Mouse (Mus musculus) MEL (cell line): Measurements from ENCODE around the gene Arid1a. TPM values are rescaled to one million over a fixed set of nuclear protein-coding genes. Genes with fewer than 3 reads are reported as not detected.

Experiments used
- DNase-seq: peaks from one replicate; pipeline ENCODE4 v3.0.0; 2011; ENCODE audit warnings: low read depth, low spot score
- H3K27ac ChIP-seq: 2 replicates; pipeline ENCODE4 v1.5.1; 2012; ENCODE audit warnings: low read depth, mild to moderate bottlenecking, control low read depth, low read length, moderate library complexity; ENCODE audit not compliant: control insufficient read depth
- H3K27me3 ChIP-seq, 2 experiments: fragments of 150-350 bp in 1 of 2; sonication (generic) in 1 of 2; 2 replicates each; pipeline ENCODE4 v1.6.1; 2012; ENCODE audit warnings: low read length in 2 of 2, mild to moderate bottlenecking in 2 of 2, improper control_type of control experiment in 1 of 2, moderate library complexity in 1 of 2; ENCODE audit not compliant: insufficient read depth in 2 of 2, control insufficient read depth in 1 of 2
- H3K36me3 ChIP-seq, 2 experiments: 2 replicates each; pipeline ENCODE4 v1.6.1; 2012 to 2014; ENCODE audit warnings: low read length in 2 of 2, improper control_type of control experiment in 1 of 2, inconsistent platforms in 1 of 2, mild to moderate bottlenecking in 1 of 2; ENCODE audit not compliant: insufficient read depth in 2 of 2, control insufficient read depth in 1 of 2
- H3K4me1 ChIP-seq, 2 experiments: fragments of 150-350 bp in 1 of 2; sonication (generic) in 1 of 2; 2 replicates each; pipeline ENCODE4 v1.6.1; 2012; ENCODE audit warnings: low read length in 2 of 2, improper control_type of control experiment in 1 of 2, mild to moderate bottlenecking in 1 of 2; ENCODE audit not compliant: insufficient read depth in 2 of 2, control insufficient read depth in 1 of 2
- H3K4me3 ChIP-seq, 2 experiments: fragments of 150-350 bp in 1 of 2; sonication (generic) in 1 of 2; 2 replicates each; pipeline ENCODE4 v1.5.1; 2012; ENCODE audit warnings: low read depth in 2 of 2, low read length in 2 of 2, mild to moderate bottlenecking in 2 of 2, moderate library complexity in 2 of 2, control low read depth in 1 of 2, improper control_type of control experiment in 1 of 2; ENCODE audit not compliant: control insufficient read depth in 1 of 2, insufficient read depth in 1 of 2
- H3K79me2 ChIP-seq: 2 replicates; pipeline ENCODE4 v1.6.1; 2012; ENCODE audit warnings: mild to moderate bottlenecking, low read length, moderate library complexity; ENCODE audit not compliant: control insufficient read depth, poor library complexity, insufficient read depth
- H3K9ac ChIP-seq: 2 replicates; pipeline ENCODE4 v1.6.1; 2012; ENCODE audit warnings: low read depth, mild to moderate bottlenecking, control low read depth, low read length, moderate library complexity; ENCODE audit not compliant: control insufficient read depth, poor library complexity, severe bottlenecking
- H3K9me3 ChIP-seq: fragments of 150-350 bp; sonication (generic); replicated peaks from 2 replicates; pipeline ENCODE4 v1.6.1; 2012; ENCODE audit warnings: mild to moderate bottlenecking, low read length, improper control_type of control experiment, moderate library complexity; ENCODE audit not compliant: insufficient read depth
- GABPA ChIP-seq: IDR thresholded peaks from 2 replicates; pipeline ENCODE4 v1.6.1; 2012; ENCODE audit warnings: low read depth, mild to moderate bottlenecking, inconsistent platforms, low read length, improper control_type of control experiment, moderate library complexity
- GATA1 ChIP-seq: IDR thresholded peaks from 2 replicates; pipeline ENCODE4 v1.6.1; 2011; ENCODE audit warnings: low read depth, low read length, improper control_type of control experiment
- MEF2A ChIP-seq: IDR thresholded peaks from 2 replicates; pipeline ENCODE4 v1.6.1; 2014; ENCODE audit warnings: low read depth, mild to moderate bottlenecking, inconsistent platforms, low read length, improper control_type of control experiment; ENCODE audit not compliant: poor library complexity, insufficient replicate concordance, severe bottlenecking; ENCODE audit errors: extremely low read depth
- NELFE ChIP-seq: IDR thresholded peaks from 2 replicates; pipeline ENCODE4 v1.6.1; 2011; ENCODE audit warnings: low read depth, low read length, improper control_type of control experiment
- POLR2AphosphoS2 ChIP-seq: IDR thresholded peaks from 2 replicates; pipeline ENCODE4 v1.6.1; 2011; ENCODE audit warnings: low read length, improper control_type of control experiment
- RCOR1 ChIP-seq: IDR thresholded peaks from 2 replicates; pipeline ENCODE4 v1.6.1; 2012; ENCODE audit warnings: low read depth, mild to moderate bottlenecking, inconsistent platforms, low read length, improper control_type of control experiment
- TAL1 ChIP-seq: IDR thresholded peaks from 2 replicates; pipeline ENCODE4 v1.6.1; 2012; ENCODE audit warnings: mild to moderate bottlenecking, inconsistent platforms, low read length, moderate library complexity, mixed read lengths
- TBP ChIP-seq: IDR thresholded peaks from 2 replicates; pipeline ENCODE4 v1.8.0; 2011; ENCODE audit warnings: low read depth, low read length, improper control_type of control experiment
- UBTF ChIP-seq: IDR thresholded peaks from 2 replicates; pipeline ENCODE4 v1.6.1; 2012; ENCODE audit warnings: low read depth, mild to moderate bottlenecking, inconsistent platforms, low read length, improper control_type of control experiment, moderate library complexity, borderline replicate concordance; ENCODE audit not compliant: insufficient read depth
- ZC3H11A ChIP-seq: IDR thresholded peaks from 2 replicates; pipeline ENCODE4 v1.6.1; 2012; ENCODE audit warnings: low read depth, mild to moderate bottlenecking, inconsistent platforms, low read length, improper control_type of control experiment
- polyA plus RNA-seq, 2 experiments: library from polyadenylated mRNA; stranded (reverse) in 1 of 2; unstranded in 1 of 2; fragments of >175 nt in 1 of 2; fragments of >200 nt in 1 of 2; gene quantifications; 2 replicates each; pipeline versions ENCODE4 v1.2.1 to v1.2.4; 2012; ENCODE audit warnings: low replicate concordance in 2 of 2, low read depth in 1 of 2; ENCODE audit not compliant: insufficient read length in 2 of 2, insufficient read depth in 1 of 2, missing spikeins in 1 of 2
- total RNA-seq: library from RNA; depleted of rRNA; stranded (reverse); fragments of 300-350 nt; gene quantifications from 2 replicates; pipeline ENCODE4 v1.2.3, GENCODE M21; 2012

Arid1a gene
- total and polyA plus RNA-seq, 3 experiments: 18.1 to 83.3 (median 70.6) TPM

GRCm38 (mm10) chr4:133751521-133752448 lies 4.8 kb downstream of the Arid1a start (continued):
- TF ChIP-seq ZC3H11A (no peak), POLR2AphosphoS2 (no peak), TBP (peak; percentile 75), NELFE (no peak)
- TF ChIP-seq, all 39 proteins: peak for 3

GRCm38 (mm10) chr4:133750184-133750775 lies 6.3 kb downstream of the Arid1a start:
- Histone ChIP-seq H3K27ac (no peak overlapping the region), H3K79me2 (peaks cover 93% of the 10 kb centered on the region), H3K9me3 (no peaks in the 10 kb centered on the region), H3K27me3 (no peaks in the 10 kb centered on the region), H3K9ac (peak overlapping the region; percentile 55), H3K36me3 (peaks cover 19 to 24% of the 10 kb centered on the region in 2 experiments), H3K4me3 (peak overlapping the region; percentile 47 to 76), H3K4me1 (peaks cover 5 to 14% of the 10 kb centered on the region in 2 experiments; a peak in 3 of 4 replicates)
- no peak for DNase-seq
- TF ChIP-seq RCOR1 (no peak), TAL1 (no peak)

- no peak overlapping the region for H3K9ac ChIP-seq
- no peak for DNase-seq
- H3K4me3 ChIP-seq: no peak overlapping the region
- H3K4me1 ChIP-seq: peaks cover 19 to 31% of the 10 kb centered on the region in 2 experiments
- no peaks in the 10 kb centered on the region for H3K27me3 ChIP-seq
- no peaks in the 10 kb centered on the region for H3K9me3 ChIP-seq
- H3K79me2 ChIP-seq: peaks cover 83% of the 10 kb centered on the region
- no peak for TF ChIP-seq GABPA
- TF ChIP-seq UBTF: no peak
- no peak for TF ChIP-seq MEF2A
- TF ChIP-seq, all 39 proteins: peak for 0
- H3K27ac ChIP-seq: no peak overlapping the region
- peaks cover 32 to 37% of the 10 kb centered on the region in 2 experiments for H3K36me3 ChIP-seq
Measured at GRCm38 (mm10) chr4:133735282-133735681, 21.3 kb downstream of the Arid1a start.

GRCm38 (mm10) chr4:133730122-133730521 lies 26.4 kb downstream of the Arid1a start:
- H3K4me3 ChIP-seq: no peak overlapping the region
- no peak overlapping the region for H3K9ac ChIP-seq
- H3K9me3 ChIP-seq: no peaks in the 10 kb centered on the region
- H3K36me3 ChIP-seq: peaks cover 25 to 57% of the 10 kb centered on the region in 2 experiments
- H3K4me1 ChIP-seq: peaks cover 26 to 46% of the 10 kb centered on the region in 2 experiments
- DNase-seq: no peak
- H3K79me2 ChIP-seq: peaks cover 87% of the 10 kb centered on the region
- H3K27ac ChIP-seq: peak overlapping the region; percentile 67
- H3K27me3 ChIP-seq: no peaks in the 10 kb centered on the region
- TF ChIP-seq UBTF: no peak
- 0 out of 2 replicates have a peak, but pooled peaks have one; percentile 14 for TF ChIP-seq GATA1
- TF ChIP-seq RCOR1: 0 out of 2 replicates have a peak, but pooled peaks have one; percentile 1
- TF ChIP-seq, all 39 proteins: peak for 2
